Mouse (Mus musculus): ENCODE data around the gene Sppl2a. TPM values are rescaled to one million over a fixed set of nuclear protein-coding genes. Genes with fewer than 3 reads are reported as not detected.
"Not testable (repeated sequence)": the region's sequence is repeated elsewhere in the genome, so short reads cannot be mapped to it uniquely, and the experiment has no call there.

Sppl2a gene
- polyA plus RNA-seq, 1 experiment from 2014 or later, result 29.3 TPM

DNA sequence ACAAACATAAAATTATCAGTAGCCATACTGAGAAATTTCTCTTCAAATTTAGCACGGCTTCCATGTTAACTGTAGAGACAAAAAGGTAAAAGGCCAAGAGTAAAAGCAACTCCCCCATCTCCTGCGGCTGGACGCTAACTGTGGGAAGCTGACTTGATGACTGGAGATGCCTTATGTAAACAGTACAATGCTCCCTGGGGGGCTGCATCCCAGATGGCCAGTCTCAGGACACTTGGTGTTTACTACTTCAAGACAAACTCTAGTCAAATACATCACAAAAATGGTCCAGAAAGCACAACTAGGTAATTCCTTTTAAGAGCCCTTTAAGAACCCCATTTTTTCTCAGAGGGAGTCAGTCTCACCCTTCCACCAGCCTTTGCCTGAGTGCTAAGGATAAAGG, 45.9 kb downstream of the Sppl2a start:
- Histone ChIP-seq H3K27ac (no peak overlapping the region), H3K4me1 (replicated peaks) (no peaks in the 10 kb centered on the region), H3K27me3 (ENCODE audit: insufficient read depth, poor library complexity, severe bottlenecking) (no peaks in the 10 kb centered on the region), H3K36me3 (no peaks in the 10 kb centered on the region), H3K9me3 (no peaks in the 10 kb centered on the region), H3K4me3 (no peak overlapping the region)
- no peak for DNase-seq (ENCODE audit: low spot score)
- 52% methylated on average over 3 of the region's 3 CpGs for WGBS

DNA sequence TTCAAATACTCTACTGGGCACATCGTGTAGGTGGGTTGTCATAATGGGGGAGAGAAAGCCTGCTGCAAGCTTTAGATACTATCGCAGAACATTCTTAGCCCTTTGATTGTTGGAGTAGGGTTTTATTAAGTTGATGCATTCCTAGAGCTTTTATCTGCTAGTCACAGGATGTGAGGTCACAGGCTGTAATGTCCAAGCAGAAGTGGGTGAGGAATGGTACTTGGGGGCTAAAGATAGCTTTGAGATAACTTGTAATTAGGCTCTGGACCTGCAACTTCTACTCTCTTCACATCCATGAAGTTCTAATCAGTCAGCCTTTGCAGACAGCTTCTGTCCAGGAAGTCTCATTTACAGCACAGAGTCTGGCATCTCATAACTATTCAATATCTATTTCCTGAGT, 47.2 kb downstream of the Sppl2a start:
- 90% methylated on average over 2 of the region's 2 CpGs for WGBS
- H3K36me3 ChIP-seq, result no peaks in the 10 kb centered on the region
- no peak for DNase-seq (ENCODE audit: low spot score)
- H3K4me1 ChIP-seq (replicated peaks), result no peaks in the 10 kb centered on the region
- no peaks in the 10 kb centered on the region for H3K9me3 ChIP-seq
- no peak overlapping the region for H3K27ac ChIP-seq
- H3K27me3 ChIP-seq (ENCODE audit: insufficient read depth, poor library complexity, severe bottlenecking), result no peaks in the 10 kb centered on the region
- H3K4me3 ChIP-seq, result no peak overlapping the region

DNA sequence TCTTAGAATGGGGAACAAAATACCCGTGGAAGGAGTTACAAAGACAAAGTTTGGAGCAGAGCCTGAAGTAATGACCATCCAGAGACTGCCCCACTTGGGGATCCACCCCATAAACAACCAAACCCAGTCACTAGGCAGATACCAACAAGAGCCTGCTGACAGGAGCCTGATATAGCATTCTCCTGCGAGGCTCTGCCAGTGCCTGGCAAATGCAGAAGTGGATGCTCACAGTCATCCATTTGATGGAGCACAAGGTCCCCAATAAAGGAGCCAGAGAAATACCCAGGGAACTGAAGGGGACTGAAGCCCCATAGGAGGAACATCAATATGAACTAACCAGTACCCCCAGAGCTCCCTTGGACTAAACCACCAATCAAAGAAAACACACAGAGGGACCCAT, 50.3 kb downstream of the Sppl2a start:
- H3K27me3 ChIP-seq (ENCODE audit: insufficient read depth, poor library complexity, severe bottlenecking); H3K4me1 ChIP-seq (replicated peaks); H3K27ac ChIP-seq; H3K4me3 ChIP-seq; DNase-seq (ENCODE audit: low spot score); H3K36me3 ChIP-seq; H3K9me3 ChIP-seq: not testable (repeated sequence)
- 63% methylated on average over 2 of the region's 2 CpGs for WGBS

DNA sequence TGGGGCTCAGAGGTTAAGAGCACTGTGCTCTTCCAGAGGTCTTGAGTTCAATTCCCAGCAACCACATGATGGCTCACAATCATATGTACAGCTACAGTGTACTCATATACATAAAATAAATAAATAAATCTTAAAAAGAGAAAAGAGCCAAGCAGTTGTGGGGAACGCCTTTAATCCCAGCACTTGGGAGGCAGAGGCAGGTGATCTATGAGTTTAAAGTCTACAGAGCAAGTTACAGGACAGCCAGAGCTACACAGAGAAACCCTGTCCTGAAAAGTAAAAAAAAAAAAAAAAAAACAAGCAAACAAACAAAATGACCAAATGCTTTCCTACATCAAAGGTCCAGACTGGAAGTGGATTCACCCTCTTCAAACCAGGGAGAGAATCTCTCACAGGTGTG, 55.0 kb downstream of the Sppl2a start:
- DNase-seq (ENCODE audit: low spot score), result no peak
- H3K9me3 ChIP-seq, result no peaks in the 10 kb centered on the region
- 86% methylated on average over 1 of the region's 1 CpGs for WGBS
- no peaks in the 10 kb centered on the region for H3K27me3 ChIP-seq (ENCODE audit: insufficient read depth, poor library complexity, severe bottlenecking)
- H3K4me3 ChIP-seq, result no peak overlapping the region
- H3K4me1 ChIP-seq (replicated peaks), result peaks cover 21% of the 10 kb centered on the region
- no peaks in the 10 kb centered on the region for H3K36me3 ChIP-seq
- H3K27ac ChIP-seq, result no peak overlapping the region

- peak within 1 kb of the TSS; percentile 97 for H3K27ac ChIP-seq
- WGBS, result under 1% methylated on average over 81 of the region's 81 CpGs
Measured at GRCm38 (mm10) chr2:126875871-126876796, 56.9 kb downstream of the Sppl2a start, which contains the start of gene Trpm7. Trpm7 (minus strand) TSS chr2:126876230.

DNA sequence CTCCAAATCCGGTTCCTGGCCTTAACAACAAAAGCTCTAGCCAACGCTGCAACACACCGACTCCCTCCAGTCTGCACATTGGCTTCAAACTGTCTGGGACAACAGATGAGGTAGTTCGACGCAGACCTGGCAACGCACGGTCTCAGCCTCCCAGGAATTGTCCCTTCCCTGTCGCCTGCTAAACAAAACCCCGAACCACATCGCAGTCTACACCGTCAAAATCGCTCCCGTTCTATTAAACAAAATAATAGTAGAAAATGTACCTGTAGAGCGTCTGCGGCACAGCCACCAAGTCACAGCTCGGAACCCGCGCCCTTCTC, 57.6 kb downstream of the Sppl2a start:
- under 1% methylated on average over 18 of the region's 18 CpGs for WGBS
- Histone ChIP-seq H3K27ac (peak overlapping the region; percentile 97), H3K4me3 (peak overlapping the region; percentile 95), H3K9me3 (no peaks in the 10 kb centered on the region), H3K4me1 (replicated peaks) (peaks cover 21% of the 10 kb centered on the region), H3K27me3 (ENCODE audit: insufficient read depth, poor library complexity, severe bottlenecking) (no peaks in the 10 kb centered on the region), H3K36me3 (no peaks in the 10 kb centered on the region)
- peak; percentile 62 for DNase-seq (ENCODE audit: low spot score)

More at GRCm38 (mm10) chr2:126875871-126876796, 56.9 kb downstream of the Sppl2a start, which contains the start of gene Trpm7:
- H3K9me3 ChIP-seq, result no peaks in the 10 kb centered on the region
- peak; percentile 90 for DNase-seq (ENCODE audit: low spot score)
- H3K27me3 ChIP-seq (ENCODE audit: insufficient read depth, poor library complexity, severe bottlenecking), result no peaks in the 10 kb centered on the region
- H3K4me3 ChIP-seq, result peak within 1 kb of the TSS; percentile 95
- peaks cover 21% of the 10 kb centered on the region for H3K4me1 ChIP-seq (replicated peaks)
- no peaks in the 10 kb centered on the region for H3K36me3 ChIP-seq

DNA sequence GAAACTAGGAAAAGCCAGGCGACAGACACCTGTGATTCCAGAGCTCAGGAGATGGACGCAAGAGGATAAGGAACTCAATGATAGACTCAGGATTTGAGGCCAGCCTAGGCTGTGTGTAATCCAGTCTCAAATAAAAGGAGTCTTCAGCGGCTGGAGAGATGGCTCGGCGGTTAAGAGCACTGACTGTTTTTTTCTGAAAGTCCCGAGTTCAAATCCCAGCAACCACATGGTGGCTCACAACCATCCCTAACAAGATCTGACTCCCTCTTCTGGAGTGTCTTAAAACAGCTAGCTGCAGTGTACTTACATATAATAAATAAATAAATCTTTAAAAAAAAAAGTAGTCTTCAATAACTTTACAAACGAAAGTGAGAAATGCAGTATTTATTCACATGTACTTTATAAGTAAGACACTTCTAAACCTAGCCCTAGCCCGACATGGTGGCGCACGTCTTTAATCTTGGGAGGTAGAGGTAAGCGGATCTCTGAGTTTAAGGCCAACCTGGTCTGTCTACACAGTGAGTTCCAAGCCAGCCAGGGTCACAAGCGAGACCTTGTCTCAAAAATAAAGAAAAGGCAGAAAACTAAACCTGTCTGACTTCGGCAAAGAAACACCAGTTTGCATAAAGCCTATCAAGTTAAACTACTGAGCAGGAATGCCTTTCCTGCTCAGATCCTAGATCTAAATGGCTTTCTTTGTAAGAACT, 58.1 kb downstream of the Sppl2a start:
- WGBS, result 32% methylated on average over 13 of the region's 13 CpGs
- H3K27me3 ChIP-seq (ENCODE audit: insufficient read depth, poor library complexity, severe bottlenecking), result no peaks in the 10 kb centered on the region
- H3K9me3 ChIP-seq, result no peaks in the 10 kb centered on the region
- peak overlapping the region; percentile 97 for H3K27ac ChIP-seq
- DNase-seq (ENCODE audit: low spot score), result peak; percentile 3
- no peaks in the 10 kb centered on the region for H3K36me3 ChIP-seq
- peak overlapping the region; percentile 95 for H3K4me3 ChIP-seq
- H3K4me1 ChIP-seq (replicated peaks), result peaks cover 21% of the 10 kb centered on the region

DNA sequence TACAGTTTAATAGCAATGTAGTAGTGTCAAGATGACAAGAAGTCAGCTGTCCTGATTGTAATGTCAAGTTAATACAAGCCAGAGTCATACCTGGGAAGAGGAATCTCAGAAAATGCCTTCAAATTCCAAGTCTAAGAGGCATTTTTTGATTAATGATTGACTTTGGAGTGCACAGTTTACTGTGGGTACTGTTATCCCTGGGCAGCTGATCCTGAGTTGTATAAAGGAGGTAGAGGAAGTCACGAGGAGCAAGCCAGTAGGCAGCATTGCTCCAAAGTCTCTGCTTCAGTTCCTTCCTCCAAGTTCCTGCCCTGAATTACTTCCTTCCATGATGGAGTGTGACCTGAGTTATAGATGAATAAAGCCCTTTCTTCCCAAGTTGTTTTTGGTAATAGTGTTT, 66.7 kb downstream of the Sppl2a start:
- Histone ChIP-seq H3K36me3 (0 out of 2 replicates have a peak, but pooled peaks cover 5% of the 10 kb centered on the region), H3K4me3 (no peak overlapping the region), H3K9me3 (no peaks in the 10 kb centered on the region), H3K27ac (no peak overlapping the region), H3K4me1 (replicated peaks) (no peaks in the 10 kb centered on the region), H3K27me3 (ENCODE audit: insufficient read depth, poor library complexity, severe bottlenecking) (no peaks in the 10 kb centered on the region)
- no peak for DNase-seq (ENCODE audit: low spot score)
- 84% methylated on average over 1 of the region's 1 CpGs for WGBS

- no peaks in the 10 kb centered on the region for H3K27me3 ChIP-seq (ENCODE audit: insufficient read depth, poor library complexity, severe bottlenecking)
- 95% methylated on average over 10 of the region's 10 CpGs for WGBS
Measured at GRCm38 (mm10) chr2:126865501-126866199, 67.4 kb downstream of the Sppl2a start.

DNA sequence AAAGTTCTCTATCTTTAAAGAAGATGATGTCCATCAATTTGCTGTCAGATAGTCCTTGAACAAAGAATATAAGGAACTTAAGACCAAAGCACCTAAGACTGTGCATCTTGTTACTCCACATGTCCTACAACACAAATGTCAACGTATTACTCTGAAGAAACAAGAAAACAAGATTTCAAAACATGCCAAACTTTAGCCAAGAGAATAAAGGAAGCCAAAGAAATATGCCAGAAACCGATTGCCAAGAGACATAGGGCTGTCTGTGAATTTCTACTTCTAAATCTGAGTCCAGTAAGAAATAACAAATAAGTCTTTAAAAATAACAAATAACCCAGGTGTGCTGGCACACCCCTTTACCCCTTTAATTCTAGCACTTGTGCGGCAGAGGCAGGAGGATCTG, 68.0 kb downstream of the Sppl2a start:
- 93% methylated on average over 3 of the region's 3 CpGs for WGBS
- Histone ChIP-seq H3K27ac (no peak overlapping the region), H3K4me1 (replicated peaks) (no peaks in the 10 kb centered on the region)

More at GRCm38 (mm10) chr2:126865501-126866199, 67.4 kb downstream of the Sppl2a start:
- H3K36me3 ChIP-seq, result 0 out of 2 replicates have a peak, but pooled peaks cover 5% of the 10 kb centered on the region
- H3K27ac ChIP-seq, result no peak overlapping the region
- H3K4me3 ChIP-seq, result no peak overlapping the region
- H3K9me3 ChIP-seq, result no peaks in the 10 kb centered on the region
- no peaks in the 10 kb centered on the region for H3K4me1 ChIP-seq (replicated peaks)
- DNase-seq (ENCODE audit: low spot score), result no peak

GRCm38 (mm10) chr2:126844751-126845150, 88.3 kb downstream of the Sppl2a start:
- Histone ChIP-seq H3K4me3 (no peak overlapping the region), H3K27ac (no peak overlapping the region), H3K9me3 (no peaks in the 10 kb centered on the region), H3K27me3 (ENCODE audit: insufficient read depth, poor library complexity, severe bottlenecking) (no peaks in the 10 kb centered on the region), H3K36me3 (peaks cover 81% of the 10 kb centered on the region), H3K4me1 (replicated peaks) (no peaks in the 10 kb centered on the region)
- DNase-seq (ENCODE audit: low spot score), result no peak
- WGBS, result 94% methylated on average over 4 of the region's 4 CpGs

More for the DNA sequence above, 68.0 kb downstream of the Sppl2a start:
- H3K36me3 ChIP-seq, result 0 out of 2 replicates have a peak, but pooled peaks cover 5% of the 10 kb centered on the region
- no peaks in the 10 kb centered on the region for H3K9me3 ChIP-seq
- no peaks in the 10 kb centered on the region for H3K27me3 ChIP-seq (ENCODE audit: insufficient read depth, poor library complexity, severe bottlenecking)
- DNase-seq (ENCODE audit: low spot score), result no peak
- H3K4me3 ChIP-seq, result no peak overlapping the region

All from hindbrain, embryonic 10.5 days (tissue).